Mouse (Mus musculus): ENCODE measurements around the gene Tmem8b. TPM values are rescaled to one million over a fixed set of nuclear protein-coding genes. Genes with fewer than 3 reads are reported as not detected.

Gene Tmem8b
- polyA plus RNA-seq, 1 experiment from 2014 or later: 0.29 TPM

- WGBS (ENCODE audit: insufficient replicate concordance): 72% methylated on average over 8 of the region's 8 CpGs
- TF ChIP-seq CTCF (IDR thresholded peaks at IDR 0.05; ENCODE audit: low read depth): no peak
- TF ChIP-seq EP300 (IDR thresholded peaks at IDR 0.05; ENCODE audit: low read depth): no peak
- no peak overlapping the region for H3K9ac ChIP-seq (replicated peaks)
- H3K36me3 ChIP-seq (replicated peaks; ENCODE audit: insufficient read depth, low read length): no peaks in the 10 kb centered on the region
- 0 out of 2 replicates have a peak, but pooled peaks cover 5% of the 10 kb centered on the region for H3K27me3 ChIP-seq (ENCODE audit: insufficient read depth, low read length)
- no peak overlapping the region for H3K27ac ChIP-seq (ENCODE audit: low read depth)
- no peak for ATAC-seq
- no peak overlapping the region for H3K4me3 ChIP-seq (ENCODE audit: low read depth, low read length)
- H3K4me2 ChIP-seq (ENCODE audit: low read depth, low read length): no peak overlapping the region
- H3K4me1 ChIP-seq (ENCODE audit: insufficient read depth): peaks cover 8% of the 10 kb centered on the region
- H3K9me3 ChIP-seq (ENCODE audit: low read length): no peaks in the 10 kb centered on the region
- no peak for DNase-seq
These were observed 4.9 kb downstream of the Tmem8b start for GRCm38 (mm10) chr4:43673703-43674102.

- ATAC-seq (no peak), DNase-seq (no peak)
- no peak overlapping the region for H3K9ac ChIP-seq (replicated peaks)
- no peaks in the 10 kb centered on the region for H3K27me3 ChIP-seq (ENCODE audit: insufficient read depth, low read length)
- H3K4me3 ChIP-seq (ENCODE audit: low read depth, low read length): no peak overlapping the region
- 49% methylated on average over 5 of the region's 5 CpGs for WGBS (ENCODE audit: insufficient replicate concordance)
- TF ChIP-seq EP300 (IDR thresholded peaks at IDR 0.05; ENCODE audit: low read depth) (no peak), CTCF (IDR thresholded peaks at IDR 0.05; ENCODE audit: low read depth) (no peak)
- H3K36me3 ChIP-seq (replicated peaks; ENCODE audit: insufficient read depth, low read length): no peaks in the 10 kb centered on the region
- H3K4me2 ChIP-seq (ENCODE audit: low read depth, low read length): no peak overlapping the region
- H3K27ac ChIP-seq (ENCODE audit: low read depth): no peak overlapping the region
- H3K9me3 ChIP-seq (ENCODE audit: low read length): no peaks in the 10 kb centered on the region
- H3K4me1 ChIP-seq (ENCODE audit: insufficient read depth): no peaks in the 10 kb centered on the region
These were observed 6.2 kb downstream of the Tmem8b start for GRCm38 (mm10) chr4:43674974-43675373.

GRCm38 (mm10) chr4:43675608-43676007 lies 6.8 kb downstream of the Tmem8b start:
- WGBS (ENCODE audit: insufficient replicate concordance): 61% methylated on average over 4 of the region's 4 CpGs
- TF ChIP-seq EP300 (IDR thresholded peaks at IDR 0.05; ENCODE audit: low read depth) (no peak), CTCF (IDR thresholded peaks at IDR 0.05; ENCODE audit: low read depth) (no peak)
- DNase-seq (no peak), ATAC-seq (no peak)
- Histone ChIP-seq H3K4me3 (ENCODE audit: low read depth, low read length) (no peak overlapping the region), H3K27ac (ENCODE audit: low read depth) (no peak overlapping the region), H3K4me2 (ENCODE audit: low read depth, low read length) (no peak overlapping the region), H3K9ac (replicated peaks) (no peak overlapping the region; the same call in 1 of the 2 replicates), H3K4me1 (ENCODE audit: insufficient read depth) (no peaks in the 10 kb centered on the region), H3K27me3 (ENCODE audit: insufficient read depth, low read length) (no peaks in the 10 kb centered on the region), H3K36me3 (replicated peaks; ENCODE audit: insufficient read depth, low read length) (no peaks in the 10 kb centered on the region), H3K9me3 (ENCODE audit: low read length) (no peaks in the 10 kb centered on the region)

DNA sequence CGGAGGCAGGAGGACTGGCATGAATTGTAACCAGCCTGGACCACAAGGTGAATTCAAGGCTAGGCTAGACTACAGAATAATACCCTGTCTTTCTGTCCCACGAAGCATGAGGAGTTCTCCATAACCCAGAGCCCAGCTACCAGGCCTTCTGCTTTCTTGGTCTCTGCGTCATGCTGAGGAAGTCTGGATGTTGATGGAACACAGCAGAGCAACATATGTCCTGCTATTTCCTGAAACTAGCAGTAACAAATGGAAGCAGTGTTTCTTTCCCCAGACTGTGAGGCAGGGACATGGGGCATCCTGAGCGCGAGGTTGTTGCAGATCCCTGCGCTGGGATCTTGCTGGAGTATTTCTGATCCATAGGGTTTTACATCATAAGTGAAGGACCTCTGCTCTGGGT lies 9.8 kb downstream of the Tmem8b start:
- Histone ChIP-seq H3K4me2 (ENCODE audit: low read depth, low read length) (no peak overlapping the region), H3K4me1 (ENCODE audit: insufficient read depth) (no peaks in the 10 kb centered on the region), H3K9ac (replicated peaks) (no peak overlapping the region), H3K27ac (ENCODE audit: low read depth) (no peak overlapping the region), H3K36me3 (replicated peaks; ENCODE audit: insufficient read depth, low read length) (no peaks in the 10 kb centered on the region), H3K27me3 (ENCODE audit: insufficient read depth, low read length) (no peaks in the 10 kb centered on the region), H3K4me3 (ENCODE audit: low read depth, low read length) (no peak overlapping the region), H3K9me3 (ENCODE audit: low read length) (no peaks in the 10 kb centered on the region)
- DNase-seq (no peak), ATAC-seq (no peak)
- TF ChIP-seq CTCF (IDR thresholded peaks at IDR 0.05; ENCODE audit: low read depth) (no peak), EP300 (IDR thresholded peaks at IDR 0.05; ENCODE audit: low read depth) (no peak)
- WGBS (ENCODE audit: insufficient replicate concordance): 81% methylated on average over 6 of the region's 6 CpGs

- TF ChIP-seq CTCF (IDR thresholded peaks at IDR 0.05; ENCODE audit: low read depth) (no peak), EP300 (IDR thresholded peaks at IDR 0.05; ENCODE audit: low read depth) (no peak)
- H3K4me3 ChIP-seq (ENCODE audit: low read depth, low read length): no peak overlapping the region
- H3K9ac ChIP-seq (replicated peaks): no peak overlapping the region
- 80% methylated on average over 7 of the region's 7 CpGs for WGBS (ENCODE audit: insufficient replicate concordance)
- no peaks in the 10 kb centered on the region for H3K4me1 ChIP-seq (ENCODE audit: insufficient read depth)
- H3K27ac ChIP-seq (ENCODE audit: low read depth): no peak overlapping the region
- ATAC-seq (no peak), DNase-seq (no peak)
- no peaks in the 10 kb centered on the region for H3K36me3 ChIP-seq (replicated peaks; ENCODE audit: insufficient read depth, low read length)
- no peaks in the 10 kb centered on the region for H3K27me3 ChIP-seq (ENCODE audit: insufficient read depth, low read length)
- H3K4me2 ChIP-seq (ENCODE audit: low read depth, low read length): no peak overlapping the region
- H3K9me3 ChIP-seq (ENCODE audit: low read length): no peaks in the 10 kb centered on the region
These were observed 10.8 kb downstream of the Tmem8b start for GRCm38 (mm10) chr4:43679416-43680043.

- Histone ChIP-seq H3K4me3 (ENCODE audit: low read depth, low read length) (no peak overlapping the region), H3K27ac (ENCODE audit: low read depth) (no peak overlapping the region), H3K9me3 (ENCODE audit: low read length) (no peaks in the 10 kb centered on the region), H3K4me1 (ENCODE audit: insufficient read depth) (peaks cover 11% of the 10 kb centered on the region), H3K27me3 (ENCODE audit: insufficient read depth, low read length) (no peaks in the 10 kb centered on the region), H3K36me3 (replicated peaks; ENCODE audit: insufficient read depth, low read length) (no peaks in the 10 kb centered on the region), H3K4me2 (ENCODE audit: low read depth, low read length) (no peak overlapping the region), H3K9ac (replicated peaks) (no peak overlapping the region)
- ATAC-seq (no peak), DNase-seq (no peak)
- no peak for TF ChIP-seq EP300 (IDR thresholded peaks at IDR 0.05; ENCODE audit: low read depth)
- WGBS (ENCODE audit: insufficient replicate concordance): 88% methylated on average over 17 of the region's 17 CpGs
These were observed 21.2 kb downstream of the Tmem8b start for GRCm38 (mm10) chr4:43690021-43690420.
